Mouse (Mus musculus): Measurements from ENCODE around the gene Lck. TPM values are rescaled to one million over a fixed set of nuclear protein-coding genes. Genes with fewer than 3 reads are reported as not detected.
A peak's percentile ranks its signal among the peaks of the same experiment; 100 is the strongest.

Lck gene
- total and polyA plus RNA-seq, 2 experiments, result 0.92 to 1.7 TPM

- Histone ChIP-seq H3K9ac (ENCODE audit: low read depth, low read length) (no peak overlapping the region; the same call in 1 of the 2 replicates), H3K27ac (replicated peaks; ENCODE audit: insufficient read depth, low read depth, low read length) (peak overlapping the region; percentile 47), H3K4me1 (ENCODE audit: control insufficient read depth, insufficient read depth, low read length) (0 out of 2 replicates have a peak, but pooled peaks cover 3% of the 10 kb centered on the region), H3K79me2 (ENCODE audit: control insufficient read depth, insufficient read depth, low read length) (no peaks in the 10 kb centered on the region), H3K36me3 (ENCODE audit: control insufficient read depth, insufficient read depth, low read length) (no peaks in the 10 kb centered on the region), H3K27me3 (ENCODE audit: control insufficient read depth, insufficient read depth, low read length) (no peaks in the 10 kb centered on the region), H3K4me3 (ENCODE audit: insufficient read depth, low read depth, low read length) (peak overlapping the region; percentile 20; the same call in 1 of the 2 replicates)
- no peak for DNase-seq (ENCODE audit: extremely low read depth, low read depth, low spot score)
- WGBS, result 61% methylated on average over 8 of the region's 8 CpGs
- no peak for TF ChIP-seq CTCF (IDR thresholded peaks at IDR 0.05; ENCODE audit: low read depth, low read length)
Measured at GRCm38 (mm10) chr4:129575171-129575844, 1.9 kb upstream of the Lck start.

GRCm38 (mm10) chr4:129573093-129573370 lies 409 bp downstream of the Lck start:
- peak overlapping the region; percentile 30; the same call in 1 of the 2 replicates for H3K9ac ChIP-seq (ENCODE audit: low read depth, low read length)
- no peaks in the 10 kb centered on the region for H3K79me2 ChIP-seq (ENCODE audit: control insufficient read depth, insufficient read depth, low read length)
- H3K27ac ChIP-seq (replicated peaks; ENCODE audit: insufficient read depth, low read depth, low read length), result peak overlapping the region; percentile 85
- 0 out of 2 replicates have a peak, but pooled peaks cover 3% of the 10 kb centered on the region for H3K4me1 ChIP-seq (ENCODE audit: control insufficient read depth, insufficient read depth, low read length)
- WGBS, result 79% methylated on average over 4 of the region's 4 CpGs
- no peak overlapping the region for H3K4me3 ChIP-seq (ENCODE audit: insufficient read depth, low read depth, low read length)
- no peaks in the 10 kb centered on the region for H3K36me3 ChIP-seq (ENCODE audit: control insufficient read depth, insufficient read depth, low read length)
- no peaks in the 10 kb centered on the region for H3K27me3 ChIP-seq (ENCODE audit: control insufficient read depth, insufficient read depth, low read length)
- no peak for TF ChIP-seq CTCF (IDR thresholded peaks at IDR 0.05; ENCODE audit: low read depth, low read length)
- TF ChIP-seq POLR2A (IDR thresholded peaks at IDR 0.05; ENCODE audit: extremely low read depth, insufficient read depth, low read length), result no peak
- DNase-seq (ENCODE audit: extremely low read depth, low read depth, low spot score), result no peak

DNA sequence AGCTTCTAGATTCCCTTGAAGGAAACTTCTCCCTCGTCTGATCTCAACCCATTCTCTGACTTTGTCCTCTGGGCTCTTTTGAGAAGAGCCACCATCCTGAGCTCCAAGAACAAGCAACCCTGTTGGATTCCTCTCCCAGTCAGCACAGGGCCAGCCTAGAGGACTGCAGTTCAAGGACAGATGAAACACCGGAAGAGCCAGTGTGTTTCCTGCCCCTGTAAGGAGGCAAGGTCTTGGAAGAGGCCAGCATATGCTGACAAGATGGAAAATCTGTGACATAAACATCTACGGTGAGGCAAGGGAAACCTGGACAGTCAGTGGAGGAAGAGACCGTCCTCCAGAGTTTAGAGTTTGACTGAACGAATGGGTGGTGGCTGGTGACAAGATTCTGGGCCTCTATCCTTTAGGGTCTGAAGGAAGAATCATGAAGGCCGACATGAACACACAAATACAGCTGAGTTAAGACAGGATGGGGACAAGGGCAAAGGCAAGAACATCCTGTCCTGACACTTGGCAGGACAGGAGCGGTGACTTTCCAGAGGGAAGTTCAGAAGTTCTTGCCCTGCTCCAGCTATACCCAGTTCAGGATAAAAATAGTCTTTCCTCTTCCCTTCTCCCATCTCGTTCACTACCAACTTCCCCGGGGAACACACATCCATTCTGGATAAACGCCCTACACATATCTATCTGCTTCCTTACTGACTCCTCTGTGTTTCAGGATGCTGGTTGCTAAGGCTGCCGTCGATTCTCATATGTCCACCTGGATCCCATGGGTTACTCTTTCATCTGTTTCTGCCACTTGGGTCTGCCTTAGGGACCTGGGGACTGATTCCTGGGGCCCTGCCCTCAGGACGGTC lies 977 bp downstream of the Lck start:
- peak overlapping the region; percentile 85 for H3K27ac ChIP-seq (replicated peaks; ENCODE audit: insufficient read depth, low read depth, low read length)
- 0 out of 2 replicates have a peak, but pooled peaks cover 3% of the 10 kb centered on the region for H3K4me1 ChIP-seq (ENCODE audit: control insufficient read depth, insufficient read depth, low read length)
- no peaks in the 10 kb centered on the region for H3K36me3 ChIP-seq (ENCODE audit: control insufficient read depth, insufficient read depth, low read length)
- no peak for TF ChIP-seq CTCF (IDR thresholded peaks at IDR 0.05; ENCODE audit: low read depth, low read length)
- no peak for TF ChIP-seq POLR2A (IDR thresholded peaks at IDR 0.05; ENCODE audit: extremely low read depth, insufficient read depth, low read length)
- no peak overlapping the region for H3K4me3 ChIP-seq (ENCODE audit: insufficient read depth, low read depth, low read length)
- no peaks in the 10 kb centered on the region for H3K79me2 ChIP-seq (ENCODE audit: control insufficient read depth, insufficient read depth, low read length)
- H3K27me3 ChIP-seq (ENCODE audit: control insufficient read depth, insufficient read depth, low read length), result no peaks in the 10 kb centered on the region
- WGBS, result 69% methylated on average over 13 of the region's 13 CpGs
- H3K9ac ChIP-seq (ENCODE audit: low read depth, low read length), result 0 out of 2 replicates have a peak overlapping the region, but pooled peaks have one; percentile 30
- DNase-seq (ENCODE audit: extremely low read depth, low read depth, low spot score), result no peak

- Histone ChIP-seq H3K4me1 (ENCODE audit: control insufficient read depth, insufficient read depth, low read length) (0 out of 2 replicates have a peak, but pooled peaks cover 3% of the 10 kb centered on the region), H3K27me3 (ENCODE audit: control insufficient read depth, insufficient read depth, low read length) (no peaks in the 10 kb centered on the region), H3K4me3 (ENCODE audit: insufficient read depth, low read depth, low read length) (no peak overlapping the region), H3K9ac (ENCODE audit: low read depth, low read length) (no peak overlapping the region), H3K27ac (replicated peaks; ENCODE audit: insufficient read depth, low read depth, low read length) (peak overlapping the region; percentile 77), H3K36me3 (ENCODE audit: control insufficient read depth, insufficient read depth, low read length) (no peaks in the 10 kb centered on the region), H3K79me2 (ENCODE audit: control insufficient read depth, insufficient read depth, low read length) (no peaks in the 10 kb centered on the region)
- no peak for TF ChIP-seq POLR2A (IDR thresholded peaks at IDR 0.05; ENCODE audit: extremely low read depth, insufficient read depth, low read length)
- TF ChIP-seq CTCF (IDR thresholded peaks at IDR 0.05; ENCODE audit: low read depth, low read length), result no peak
- WGBS, result 79% methylated on average over 8 of the region's 8 CpGs
- no peak for DNase-seq (ENCODE audit: extremely low read depth, low read depth, low spot score)
Measured at GRCm38 (mm10) chr4:129571551-129572084, 1.8 kb downstream of the Lck start.

GRCm38 (mm10) chr4:129570028-129570427 lies 3.4 kb downstream of the Lck start:
- Histone ChIP-seq H3K4me3 (ENCODE audit: insufficient read depth, low read depth, low read length) (no peak overlapping the region), H3K27me3 (ENCODE audit: control insufficient read depth, insufficient read depth, low read length) (no peaks in the 10 kb centered on the region), H3K9ac (ENCODE audit: low read depth, low read length) (no peak overlapping the region), H3K79me2 (ENCODE audit: control insufficient read depth, insufficient read depth, low read length) (no peaks in the 10 kb centered on the region), H3K27ac (replicated peaks; ENCODE audit: insufficient read depth, low read depth, low read length) (no peak overlapping the region), H3K4me1 (ENCODE audit: control insufficient read depth, insufficient read depth, low read length) (0 out of 2 replicates have a peak, but pooled peaks cover 3% of the 10 kb centered on the region), H3K36me3 (ENCODE audit: control insufficient read depth, insufficient read depth, low read length) (no peaks in the 10 kb centered on the region)
- WGBS, result 94% methylated on average over 6 of the region's 6 CpGs
- no peak for DNase-seq (ENCODE audit: extremely low read depth, low read depth, low spot score)
- TF ChIP-seq POLR2A (IDR thresholded peaks at IDR 0.05; ENCODE audit: extremely low read depth, insufficient read depth, low read length), result no peak
- TF ChIP-seq CTCF (IDR thresholded peaks at IDR 0.05; ENCODE audit: low read depth, low read length), result no peak
